Mouse (Mus musculus): ENCODE measurements at regions not wholly inside any gene's neighbourhood (a gene's known extent, or its start where the extent isn't known, plus 50 kb on each side); places are given as distances from the start of the nearest gene placed in this dataset.
A peak's percentile ranks its signal among the peaks of the same experiment; 100 is the strongest.

DNA sequence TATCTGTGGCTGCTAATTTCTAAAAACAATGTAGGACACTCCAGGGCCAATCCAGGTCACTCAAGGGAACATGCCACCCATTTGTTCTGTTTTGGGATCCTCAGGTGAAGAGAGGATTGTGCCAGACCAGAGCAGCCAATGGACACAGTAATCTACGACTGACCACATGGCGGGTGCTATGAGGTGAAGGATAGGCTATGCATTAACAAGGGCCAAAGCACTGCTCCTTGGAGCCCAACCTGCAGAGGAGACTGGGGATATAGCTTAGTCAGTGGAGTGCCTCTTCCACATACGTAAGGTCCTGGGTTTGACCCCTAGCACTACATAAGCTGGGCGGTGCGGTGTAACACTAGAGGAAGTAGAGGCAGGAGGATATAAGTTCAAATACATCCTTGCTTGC is 156.0 kb downstream of the Inhbb start:
- no peak for TF ChIP-seq CTCF (IDR thresholded peaks at IDR 0.05; ENCODE audit: low read depth)
- Histone ChIP-seq H3K27ac (no peak overlapping the region), H3K9ac (replicated peaks; ENCODE audit: low read length) (no peak overlapping the region), H3K36me3 (ENCODE audit: insufficient read depth, low read length) (no peaks in the 10 kb centered on the region), H3K27me3 (ENCODE audit: insufficient read depth, low read length) (no peaks in the 10 kb centered on the region), H3K9me3 (ENCODE audit: low read length) (peaks cover 12% of the 10 kb centered on the region; the same call in 1 of the 2 replicates), H3K4me2 (ENCODE audit: low read depth, low read length) (no peak overlapping the region), H3K4me3 (ENCODE audit: low read length) (no peak overlapping the region), H3K4me1 (ENCODE audit: insufficient read depth, low read length) (no peaks in the 10 kb centered on the region)
- WGBS, result 89% methylated on average over 5 of the region's 5 CpGs
- ATAC-seq, result no peak
- DNase-seq (ENCODE audit: low spot score), result no peak

GRCm38 (mm10) chr1:119265192-119265891 is 156.7 kb downstream of the Inhbb start:
- Histone ChIP-seq H3K4me1 (ENCODE audit: insufficient read depth, low read length) (no peaks in the 10 kb centered on the region), H3K9ac (replicated peaks; ENCODE audit: low read length) (no peak overlapping the region), H3K27ac (no peak overlapping the region), H3K4me3 (ENCODE audit: low read length) (no peak overlapping the region), H3K27me3 (ENCODE audit: insufficient read depth, low read length) (no peaks in the 10 kb centered on the region), H3K9me3 (ENCODE audit: low read length) (peaks cover 12% of the 10 kb centered on the region; the same call in 1 of the 2 replicates), H3K36me3 (ENCODE audit: insufficient read depth, low read length) (no peaks in the 10 kb centered on the region), H3K4me2 (ENCODE audit: low read depth, low read length) (no peak overlapping the region)
- DNase-seq (ENCODE audit: low spot score) (peak; percentile 44), ATAC-seq (peak; percentile 43; the same call in 1 of the 2 replicates)
- WGBS, result 44% methylated on average over 10 of the region's 10 CpGs
- no peak for TF ChIP-seq CTCF (IDR thresholded peaks at IDR 0.05; ENCODE audit: low read depth)

DNA sequence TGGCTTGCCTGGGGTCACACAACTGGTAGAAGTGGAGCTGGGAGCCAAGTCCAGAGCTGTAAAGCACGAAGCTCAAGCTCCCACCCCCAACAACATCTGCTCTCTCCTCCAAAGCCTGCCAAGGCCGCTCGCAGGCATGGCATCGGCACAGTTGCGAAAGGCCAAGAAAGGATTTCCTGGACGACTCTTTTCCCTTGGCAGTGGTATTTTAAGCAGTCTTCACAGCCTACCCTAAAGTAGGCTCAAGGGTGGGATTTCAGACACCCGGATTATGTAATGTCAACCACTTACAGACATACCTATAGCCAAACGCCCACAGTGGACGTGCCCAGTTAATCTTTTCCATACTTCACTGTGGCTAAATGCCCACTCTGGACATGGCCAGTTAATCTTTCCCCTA is 162.6 kb downstream of the Inhbb start:
- Histone ChIP-seq H3K9me3 (ENCODE audit: low read length) (peaks cover 7% of the 10 kb centered on the region; the same call in 1 of the 2 replicates), H3K36me3 (ENCODE audit: insufficient read depth, low read length) (no peaks in the 10 kb centered on the region), H3K27ac (no peak overlapping the region), H3K4me1 (ENCODE audit: insufficient read depth, low read length) (peaks cover 14% of the 10 kb centered on the region; the same call in 1 of the 2 replicates), H3K9ac (replicated peaks; ENCODE audit: low read length) (no peak overlapping the region), H3K4me3 (ENCODE audit: low read length) (no peak overlapping the region), H3K27me3 (ENCODE audit: insufficient read depth, low read length) (no peaks in the 10 kb centered on the region), H3K4me2 (ENCODE audit: low read depth, low read length) (no peak overlapping the region)
- DNase-seq (ENCODE audit: low spot score), result peak; percentile 75
- no peak for ATAC-seq
- TF ChIP-seq CTCF (IDR thresholded peaks at IDR 0.05; ENCODE audit: low read depth), result no peak
- WGBS, result 59% methylated on average over 9 of the region's 9 CpGs

- H3K4me1 ChIP-seq (ENCODE audit: insufficient read depth, low read length), result peaks cover 14% of the 10 kb centered on the region; the same call in 1 of the 2 replicates
- WGBS, result 34% methylated on average over 8 of the region's 8 CpGs
- no peaks in the 10 kb centered on the region for H3K27me3 ChIP-seq (ENCODE audit: insufficient read depth, low read length)
- H3K9ac ChIP-seq (replicated peaks; ENCODE audit: low read length), result no peak overlapping the region
- ATAC-seq (peak; percentile 94), DNase-seq (ENCODE audit: low spot score) (peak; percentile 91)
- peak; percentile 13; the same call in 1 of the 2 replicates for TF ChIP-seq CTCF (IDR thresholded peaks at IDR 0.05; ENCODE audit: low read depth)
- H3K36me3 ChIP-seq (ENCODE audit: insufficient read depth, low read length), result no peaks in the 10 kb centered on the region
- H3K27ac ChIP-seq, result 0 out of 2 replicates have a peak overlapping the region, but pooled peaks have one; percentile 17
- no peak overlapping the region for H3K4me3 ChIP-seq (ENCODE audit: low read length)
- peaks cover 3% of the 10 kb centered on the region; the same call in 1 of the 2 replicates for H3K9me3 ChIP-seq (ENCODE audit: low read length)
- no peak overlapping the region for H3K4me2 ChIP-seq (ENCODE audit: low read depth, low read length)
These were observed 165.3 kb downstream of the Inhbb start for GRCm38 (mm10) chr1:119256769-119257168.

- Histone ChIP-seq H3K36me3 (ENCODE audit: insufficient read depth, low read length) (no peaks in the 10 kb centered on the region), H3K9ac (replicated peaks; ENCODE audit: low read length) (no peak overlapping the region), H3K4me1 (ENCODE audit: insufficient read depth, low read length) (peaks cover 14% of the 10 kb centered on the region; the same call in 1 of the 2 replicates), H3K4me2 (ENCODE audit: low read depth, low read length) (no peak overlapping the region), H3K27ac (peak overlapping the region; percentile 17; the same call in 1 of the 2 replicates), H3K27me3 (ENCODE audit: insufficient read depth, low read length) (no peaks in the 10 kb centered on the region), H3K4me3 (ENCODE audit: low read length) (no peak overlapping the region), H3K9me3 (ENCODE audit: low read length) (no peaks in the 10 kb centered on the region)
- ATAC-seq (no peak), DNase-seq (ENCODE audit: low spot score) (peak; percentile 32)
- TF ChIP-seq CTCF (IDR thresholded peaks at IDR 0.05; ENCODE audit: low read depth), result peak; percentile 55
- WGBS, result 32% methylated on average over 5 of the region's 5 CpGs
These were observed 166.0 kb downstream of the Inhbb start for GRCm38 (mm10) chr1:119256097-119256473.

- Histone ChIP-seq H3K4me1 (ENCODE audit: insufficient read depth, low read length) (peaks cover 14% of the 10 kb centered on the region; the same call in 1 of the 2 replicates), H3K27me3 (ENCODE audit: insufficient read depth, low read length) (no peaks in the 10 kb centered on the region), H3K27ac (peak overlapping the region; percentile 17; the same call in 1 of the 2 replicates), H3K4me2 (ENCODE audit: low read depth, low read length) (peak overlapping the region; percentile 36), H3K4me3 (ENCODE audit: low read length) (no peak overlapping the region), H3K9ac (replicated peaks; ENCODE audit: low read length) (no peak overlapping the region), H3K9me3 (ENCODE audit: low read length) (no peaks in the 10 kb centered on the region), H3K36me3 (ENCODE audit: insufficient read depth, low read length) (no peaks in the 10 kb centered on the region)
- no peak for TF ChIP-seq CTCF (IDR thresholded peaks at IDR 0.05; ENCODE audit: low read depth)
- DNase-seq (ENCODE audit: low spot score), result peak; percentile 80
- 23% methylated on average over 20 of the region's 20 CpGs for WGBS
- peak; percentile 75 for ATAC-seq
These were observed 166.5 kb downstream of the Inhbb start for GRCm38 (mm10) chr1:119255386-119256096.

All from hindbrain, postnatal 0 days (tissue).